Mouse (Mus musculus): ENCODE data around the gene Myh7. TPM values are rescaled to one million over a fixed set of nuclear protein-coding genes. Genes with fewer than 3 reads are reported as not detected.

Gene Myh7
- polyA plus RNA-seq, 1 experiment from 2014 or later: 21.5 TPM

- Histone ChIP-seq H3K9me3 (replicated peaks) (no peaks in the 10 kb centered on the region), H3K27me3 (0 out of 2 replicates have a peak, but pooled peaks cover under 1% of the 10 kb centered on the region), H3K4me3 (replicated peaks) (no peak overlapping the region), H3K4me1 (peaks cover 13% of the 10 kb centered on the region; the same call in 1 of the 2 replicates), H3K9ac (no peak overlapping the region), H3K27ac (replicated peaks) (no peak overlapping the region), H3K4me2 (replicated peaks) (no peak overlapping the region), H3K36me3 (no peaks in the 10 kb centered on the region)
- no peak for ATAC-seq (ENCODE audit: insufficient number of reproducible peaks, low FRiP score, low TSS enrichment, low read depth)
- 74% methylated on average over 3 of the region's 3 CpGs for WGBS
Observed at GRCm38 (mm10) chr14:54940176-54940530, 54.3 kb downstream of the Myh7 start.

GRCm38 (mm10) chr14:54939434-54940175 lies 54.8 kb downstream of the Myh7 start:
- Histone ChIP-seq H3K9ac (no peak overlapping the region), H3K36me3 (no peaks in the 10 kb centered on the region), H3K9me3 (replicated peaks) (no peaks in the 10 kb centered on the region), H3K4me2 (replicated peaks) (no peak overlapping the region), H3K4me3 (replicated peaks) (no peak overlapping the region), H3K27me3 (0 out of 2 replicates have a peak, but pooled peaks cover 3% of the 10 kb centered on the region), H3K4me1 (peaks cover 13% of the 10 kb centered on the region; the same call in 1 of the 2 replicates), H3K27ac (replicated peaks) (no peak overlapping the region)
- no peak for ATAC-seq (ENCODE audit: insufficient number of reproducible peaks, low FRiP score, low TSS enrichment, low read depth)
- 51% methylated on average over 12 of the region's 12 CpGs for WGBS

GRCm38 (mm10) chr14:54938431-54939219 lies 55.8 kb downstream of the Myh7 start:
- no peak overlapping the region for H3K4me3 ChIP-seq (replicated peaks)
- H3K27me3 ChIP-seq: 0 out of 2 replicates have a peak, but pooled peaks cover 3% of the 10 kb centered on the region
- H3K27ac ChIP-seq (replicated peaks): no peak overlapping the region
- no peaks in the 10 kb centered on the region for H3K36me3 ChIP-seq
- no peak overlapping the region for H3K9ac ChIP-seq
- no peak for ATAC-seq (ENCODE audit: insufficient number of reproducible peaks, low FRiP score, low TSS enrichment, low read depth)
- H3K4me1 ChIP-seq: peaks cover 13% of the 10 kb centered on the region; the same call in 1 of the 2 replicates
- no peaks in the 10 kb centered on the region for H3K9me3 ChIP-seq (replicated peaks)
- WGBS: 80% methylated on average over 15 of the region's 15 CpGs
- no peak overlapping the region for H3K4me2 ChIP-seq (replicated peaks)

GRCm38 (mm10) chr14:54937361-54938182 lies 56.9 kb downstream of the Myh7 start:
- ATAC-seq (ENCODE audit: insufficient number of reproducible peaks, low FRiP score, low TSS enrichment, low read depth): no peak
- Histone ChIP-seq H3K4me2 (replicated peaks) (no peak overlapping the region), H3K27ac (replicated peaks) (no peak overlapping the region)

DNA sequence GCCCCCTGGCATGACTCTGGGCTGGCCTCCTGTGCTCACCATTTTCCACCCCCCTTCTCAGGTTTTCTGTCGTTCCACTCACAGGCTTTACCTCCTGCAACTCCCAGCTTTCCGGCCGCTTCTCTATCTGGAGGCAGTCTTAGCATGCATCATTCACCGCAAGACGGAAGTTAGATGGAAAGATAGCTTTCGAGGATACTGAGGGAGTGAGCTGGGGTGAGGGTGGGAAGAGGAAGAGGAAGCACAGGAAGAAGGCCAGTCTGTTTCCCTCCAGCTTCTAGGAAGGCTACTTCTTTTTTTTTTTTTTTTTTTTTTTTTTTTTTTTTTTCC lies 57.6 kb downstream of the Myh7 start:
- Histone ChIP-seq H3K36me3 (no peaks in the 10 kb centered on the region), H3K4me1 (peaks cover 24% of the 10 kb centered on the region), H3K27me3 (0 out of 2 replicates have a peak, but pooled peaks cover 3% of the 10 kb centered on the region), H3K9me3 (replicated peaks) (no peaks in the 10 kb centered on the region), H3K4me2 (replicated peaks) (0 out of 2 replicates have a peak overlapping the region, but pooled peaks have one; percentile 15), H3K9ac (no peak overlapping the region), H3K27ac (replicated peaks) (peak overlapping the region; percentile 84), H3K4me3 (replicated peaks) (peak overlapping the region; percentile 8; the same call in 1 of the 2 replicates)
- 21% methylated on average over 6 of the region's 6 CpGs for WGBS
- ATAC-seq (ENCODE audit: insufficient number of reproducible peaks, low FRiP score, low TSS enrichment, low read depth): no peak

More at GRCm38 (mm10) chr14:54937361-54938182, 56.9 kb downstream of the Myh7 start:
- Histone ChIP-seq H3K27me3 (0 out of 2 replicates have a peak, but pooled peaks cover 3% of the 10 kb centered on the region), H3K9me3 (replicated peaks) (no peaks in the 10 kb centered on the region), H3K36me3 (no peaks in the 10 kb centered on the region), H3K4me3 (replicated peaks) (no peak overlapping the region), H3K9ac (no peak overlapping the region), H3K4me1 (peaks cover 22% of the 10 kb centered on the region)
- WGBS: 86% methylated on average over 16 of the region's 16 CpGs

DNA sequence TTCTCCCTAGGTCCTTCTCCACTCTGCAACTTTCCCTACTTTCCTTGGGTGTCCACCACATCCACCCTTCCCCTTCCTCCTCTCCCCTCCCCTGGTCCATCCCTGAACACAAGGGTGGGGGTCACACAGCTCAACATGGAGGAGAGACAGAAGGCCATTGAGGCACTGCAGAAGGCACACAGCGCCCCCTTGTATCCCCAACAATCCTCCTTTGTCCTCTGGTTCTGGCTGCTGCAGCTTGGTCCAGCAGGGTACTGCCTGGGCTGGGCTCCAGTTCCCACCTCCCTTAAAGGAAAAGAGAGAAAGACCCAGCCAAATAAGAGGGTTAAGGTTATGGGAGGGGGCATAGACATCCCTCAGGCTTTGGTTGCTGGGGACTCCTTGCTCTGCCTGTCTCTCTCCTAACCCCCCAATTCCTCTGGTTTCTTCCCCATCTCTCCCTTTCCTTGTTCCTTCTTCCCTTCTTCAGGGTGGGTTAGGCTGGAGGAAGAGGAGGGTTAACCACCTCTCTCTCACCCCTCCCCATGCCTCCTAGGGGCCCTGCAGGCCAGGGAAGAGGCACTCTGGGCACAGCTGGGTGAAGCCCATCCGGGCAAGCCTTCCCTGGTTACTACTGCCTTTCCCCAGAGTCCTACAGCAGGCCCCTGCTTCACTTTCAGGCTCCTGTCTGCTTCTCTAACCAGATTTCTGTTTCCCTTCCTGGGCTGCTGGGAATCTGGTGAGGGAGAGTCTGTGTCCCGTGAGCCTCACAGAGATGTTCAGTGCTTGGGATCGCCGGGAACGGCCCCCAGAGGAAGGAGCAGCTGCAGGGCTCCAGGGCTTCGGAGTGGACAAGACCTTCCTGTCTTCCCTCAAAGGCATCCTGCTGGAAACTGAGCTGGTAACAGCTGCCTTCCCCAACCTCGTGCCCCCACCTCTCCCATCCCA lies 58.3 kb downstream of the Myh7 start, which contains the start of gene Cmtm5:
Gene Cmtm5, plus strand, starts transcription at position 358 of the 927 bp plus-strand sequence.
- Histone ChIP-seq H3K4me3 (replicated peaks) (peak within 1 kb of the TSS; percentile 8; the same call in 1 of the 2 replicates), H3K27me3 (0 out of 2 replicates have a peak, but pooled peaks cover 3% of the 10 kb centered on the region), H3K9me3 (replicated peaks) (no peaks in the 10 kb centered on the region), H3K4me1 (peaks cover 20% of the 10 kb centered on the region), H3K9ac (no peak within 1 kb of the TSS), H3K27ac (replicated peaks) (peak within 1 kb of the TSS; percentile 84), H3K36me3 (no peaks in the 10 kb centered on the region), H3K4me2 (replicated peaks) (peak within 1 kb of the TSS; percentile 15; the same call in 1 of the 2 replicates)
- ATAC-seq (ENCODE audit: insufficient number of reproducible peaks, low FRiP score, low TSS enrichment, low read depth): peak; percentile 46
- 15% methylated on average over 8 of the region's 8 CpGs for WGBS

GRCm38 (mm10) chr14:54932645-54933150 lies 61.7 kb downstream of the Myh7 start, which contains the start of gene Il25:
Gene Il25 (plus strand): TSS chr14:54932695.
- Histone ChIP-seq H3K4me1 (peaks cover 38% of the 10 kb centered on the region), H3K4me3 (replicated peaks) (no peak within 1 kb of the TSS), H3K36me3 (no peaks in the 10 kb centered on the region), H3K9ac (no peak within 1 kb of the TSS), H3K27ac (replicated peaks) (no peak within 1 kb of the TSS), H3K9me3 (replicated peaks) (no peaks in the 10 kb centered on the region), H3K27me3 (0 out of 2 replicates have a peak, but pooled peaks cover 3% of the 10 kb centered on the region), H3K4me2 (replicated peaks) (no peak within 1 kb of the TSS)
- ATAC-seq (ENCODE audit: insufficient number of reproducible peaks, low FRiP score, low TSS enrichment, low read depth): no peak
- 26% methylated on average over 6 of the region's 6 CpGs for WGBS

DNA sequence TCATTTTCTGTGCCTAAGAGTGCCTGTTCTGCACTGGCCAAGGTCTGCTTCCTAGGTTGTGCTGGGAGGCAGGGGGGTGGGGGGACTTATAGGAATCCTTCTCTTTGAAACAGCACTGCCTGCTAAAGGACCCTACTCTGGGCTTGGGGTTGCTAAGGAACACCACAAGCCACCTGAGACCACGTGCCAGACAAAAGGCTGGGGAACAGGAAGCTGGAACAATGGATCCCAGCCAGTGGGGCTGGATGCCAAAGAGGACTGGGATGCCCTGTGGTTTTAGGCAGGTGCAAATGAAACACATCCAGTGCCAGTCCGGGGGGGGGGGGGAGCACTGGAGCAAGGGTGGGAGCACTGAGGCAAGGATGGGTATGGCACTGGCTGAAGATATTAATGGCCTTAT lies 64.0 kb downstream of the Myh7 start:
- 22% methylated on average over 2 of the region's 2 CpGs for WGBS
- Histone ChIP-seq H3K4me1 (peaks cover 44% of the 10 kb centered on the region), H3K9me3 (replicated peaks) (no peaks in the 10 kb centered on the region), H3K4me3 (replicated peaks) (no peak overlapping the region), H3K36me3 (no peaks in the 10 kb centered on the region), H3K4me2 (replicated peaks) (no peak overlapping the region), H3K27ac (replicated peaks) (no peak overlapping the region), H3K9ac (no peak overlapping the region), H3K27me3 (0 out of 2 replicates have a peak, but pooled peaks cover 3% of the 10 kb centered on the region)
- ATAC-seq (ENCODE audit: insufficient number of reproducible peaks, low FRiP score, low TSS enrichment, low read depth): no peak

DNA sequence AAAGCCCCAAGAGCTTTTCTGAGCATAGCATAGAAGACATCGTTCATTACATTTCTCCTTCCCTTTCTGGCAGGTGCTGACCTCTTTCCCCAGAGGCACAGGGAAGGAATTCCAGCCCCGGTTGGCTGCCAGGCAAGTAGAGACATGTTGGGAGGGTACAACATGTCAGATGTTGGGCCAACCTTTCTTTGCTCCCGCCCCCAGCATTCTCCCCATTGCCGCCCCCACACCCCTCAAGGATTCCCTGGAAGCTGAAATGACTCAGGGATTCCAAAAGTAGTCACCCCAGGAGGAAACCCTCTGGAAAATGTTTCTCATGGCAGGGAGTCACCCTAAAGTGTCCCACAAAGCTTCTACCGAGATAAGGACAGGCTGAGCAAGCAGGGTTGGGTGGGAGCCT lies 64.6 kb downstream of the Myh7 start:
- Histone ChIP-seq H3K9me3 (replicated peaks) (no peaks in the 10 kb centered on the region), H3K4me2 (replicated peaks) (no peak overlapping the region), H3K9ac (no peak overlapping the region), H3K27ac (replicated peaks) (no peak overlapping the region), H3K36me3 (no peaks in the 10 kb centered on the region), H3K27me3 (no peaks in the 10 kb centered on the region), H3K4me3 (replicated peaks) (no peak overlapping the region), H3K4me1 (peaks cover 49% of the 10 kb centered on the region)
- 58% methylated on average over 5 of the region's 5 CpGs for WGBS
- ATAC-seq (ENCODE audit: insufficient number of reproducible peaks, low FRiP score, low TSS enrichment, low read depth): no peak

DNA sequence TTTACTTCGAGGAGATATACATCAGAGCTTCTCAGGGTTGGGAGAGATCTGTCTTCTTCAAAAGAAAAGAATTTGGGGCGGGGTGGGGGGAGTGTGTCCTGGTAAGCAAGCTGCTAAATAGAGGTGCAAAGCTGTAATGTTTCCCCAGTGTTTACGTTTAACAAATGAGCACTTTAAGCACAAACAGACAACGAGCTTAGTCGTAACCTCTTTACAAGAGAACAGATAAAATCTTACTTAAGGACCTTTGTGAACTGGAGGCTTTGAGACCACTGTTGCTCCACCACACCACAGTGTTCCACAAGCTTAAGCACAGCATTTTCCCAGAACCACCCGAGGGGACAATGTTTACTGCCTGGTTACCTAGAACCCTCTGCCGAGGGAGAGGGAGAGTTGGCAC lies 67.1 kb downstream of the Myh7 start:
- peaks cover 52% of the 10 kb centered on the region for H3K4me1 ChIP-seq
- H3K9me3 ChIP-seq (replicated peaks): no peaks in the 10 kb centered on the region
- H3K9ac ChIP-seq: peak overlapping the region; percentile 94; the same call in 1 of the 2 replicates
- H3K36me3 ChIP-seq: peaks cover 7% of the 10 kb centered on the region
- peak overlapping the region; percentile 62 for H3K4me3 ChIP-seq (replicated peaks)
- peak overlapping the region; percentile 61 for H3K4me2 ChIP-seq (replicated peaks)
- H3K27ac ChIP-seq (replicated peaks): peak overlapping the region; percentile 98
- 10% methylated on average over 7 of the region's 7 CpGs for WGBS
- H3K27me3 ChIP-seq: no peaks in the 10 kb centered on the region
- no peak for ATAC-seq (ENCODE audit: insufficient number of reproducible peaks, low FRiP score, low TSS enrichment, low read depth)
